Comparison of ENCODE assay signal across 10 mouse cellular contexts in the genomic region with DNA sequence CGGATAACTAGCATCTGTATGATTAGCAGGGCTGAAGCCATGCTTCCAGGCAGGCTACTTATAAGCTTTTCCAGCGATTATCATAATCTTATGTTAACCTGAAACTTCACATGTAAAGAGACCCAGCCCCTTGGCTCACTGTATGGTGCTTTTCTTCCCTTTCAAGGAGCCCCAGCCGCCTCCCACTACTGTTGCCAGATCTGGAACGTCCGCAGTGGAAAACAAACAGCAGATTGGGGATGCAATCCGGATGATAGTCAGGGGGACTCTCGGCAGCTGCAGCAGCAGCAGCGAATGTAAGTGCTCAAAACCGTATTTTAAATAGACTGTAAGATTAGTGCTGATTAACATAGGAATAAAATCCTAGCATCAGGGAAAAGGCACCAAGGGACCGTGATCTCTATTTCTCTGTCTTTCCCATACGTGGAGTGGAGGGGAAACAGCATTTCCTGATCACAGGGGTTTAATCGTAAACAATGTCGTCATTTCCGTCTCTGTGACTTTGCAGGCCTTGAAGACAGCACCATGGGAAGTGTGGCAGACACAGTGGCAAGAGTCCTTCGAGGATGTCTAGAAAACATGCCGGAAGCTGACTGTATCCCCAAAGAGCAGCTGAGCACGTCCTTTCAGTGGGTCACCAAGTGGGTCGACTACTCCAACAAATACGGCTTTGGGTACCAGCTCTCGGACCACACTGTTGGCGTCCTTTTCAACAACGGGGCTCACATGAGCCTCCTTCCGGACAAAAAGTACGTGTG. TPM values are rescaled to one million over a fixed set of nuclear protein-coding genes. Genes with fewer than 3 reads are reported as not detected.
DNase-seq lines count a peak whose midpoint lies in the region; ATAC-seq and TF ChIP-seq lines count a peak whose summit lies in the region.
"Had no signal": no experiment of that assay in that cellular context is flagged by ENCODE, and none has a peak within 500 bp of the region (broad histone marks: within the 10 kb centered on the region; RNA-seq: fewer than 3 reads in every experiment).

No protein-coding gene starts in this region.

- TF ChIP-seq POLR2A in heart, adult 2 months (IDR thresholded peaks at IDR 0.05; ENCODE audit: insufficient read depth, low read depth, low read length) = 0 out of 2 replicates have a peak, but pooled peaks have one; percentile 17

- H3K4me3 ChIP-seq in left cerebral cortex, adult 2 months = peak overlapping the region; percentile 93
- H3K4me3 ChIP-seq in heart, adult 2 months = peak overlapping the region; percentile 38
- H3K4me3 ChIP-seq in kidney, postnatal 0 days (replicated peaks; ENCODE audit: low read depth, low read length) = peak overlapping the region; percentile 20
- no peak overlapping the region for H3K4me3 ChIP-seq in neural tube, embryonic 12.5 days

- TF ChIP-seq EP300 in heart, adult 2 months (IDR thresholded peaks at IDR 0.05; ENCODE audit: insufficient read depth, low read depth, low read length) = no peak

- DNase-seq in left cerebral cortex, adult 2 months (ENCODE audit: extremely low spot score in 1 of 2, low spot score in 2 of 2) = peak in 1 of 2 experiments; percentile 20
- DNase-seq in left cerebral cortex, postnatal 10 days (ENCODE audit: extremely low spot score in 1 of 2, low spot score in 2 of 2) = no peak
- DNase-seq in heart, adult 2 months = peak; percentile 29 to 38
- DNase-seq in kidney, postnatal 0 days (ENCODE audit: low spot score) = no peak
- DNase-seq in ovary, adult 18-20 months (ENCODE audit: low spot score) = no peak
- DNase-seq in embryo, embryonic 9.5 days (ENCODE audit: extremely low spot score) = no peak
- DNase-seq: thymus, adult 2 months had no signal

- H3K27me3 ChIP-seq in heart, adult 2 months (ENCODE audit: control insufficient read depth, insufficient read depth, low read length) = no peaks in the 10 kb centered on the region
- no peaks in the 10 kb centered on the region for H3K27me3 ChIP-seq in kidney, postnatal 0 days (ENCODE audit: insufficient read depth, low read length)
- no peaks in the 10 kb centered on the region for H3K27me3 ChIP-seq in neural tube, embryonic 12.5 days (replicated peaks)

- peak overlapping the region; percentile 77 for H3K27ac ChIP-seq in left cerebral cortex, adult 2 months
- H3K27ac ChIP-seq in heart, adult 2 months = peak overlapping the region; percentile 72
- peak overlapping the region; percentile 3; the same call in 1 of the 2 replicates for H3K27ac ChIP-seq in kidney, postnatal 0 days
- no peak overlapping the region for H3K27ac ChIP-seq in neural tube, embryonic 12.5 days

- no peak for TF ChIP-seq CTCF in left cerebral cortex, adult 2 months (IDR thresholded peaks at IDR 0.05)
- TF ChIP-seq CTCF in heart, adult 2 months (IDR thresholded peaks at IDR 0.05) = no peak
- no peak for TF ChIP-seq CTCF in kidney, postnatal 0 days (IDR thresholded peaks at IDR 0.05; ENCODE audit: low read depth)

- peak overlapping the region; percentile 90 for H3K4me2 ChIP-seq in kidney, postnatal 0 days (ENCODE audit: low read length)
- peak overlapping the region; percentile 10 for H3K4me2 ChIP-seq in neural tube, embryonic 12.5 days (replicated peaks)

- intact Hi-C loops in left cerebral cortex, adult 2 months (cut with DNase I) = loop anchor here (1.0 to 5.0 kb wide), 3 partner anchors 159 to 344 kb away; no protein-coding TSS in a partner anchor
- intact Hi-C loops in left cerebral cortex, postnatal 10 days (cut with DNase I) = loop anchor here (5.0 to 10.0 kb wide), 4 partner anchors 159 to 466 kb away; no protein-coding TSS in a partner anchor
- intact Hi-C loops in heart, adult 2 months (cut with DNase I) = loop anchor here (5.0 kb wide), 2 partner anchors 139 to 299 kb away; no protein-coding TSS in a partner anchor

- peak overlapping the region; percentile 50 for H3K9ac ChIP-seq in heart, adult 2 months (ENCODE audit: low read depth, low read length)
- no peak overlapping the region for H3K9ac ChIP-seq in kidney, postnatal 0 days (ENCODE audit: low read depth, low read length)
- H3K9ac ChIP-seq in neural tube, embryonic 12.5 days = no peak overlapping the region

- H3K36me3 ChIP-seq in heart, adult 2 months (ENCODE audit: control insufficient read depth, insufficient read depth, low read length) = peaks cover 28% of the 10 kb centered on the region
- peaks cover 26% of the 10 kb centered on the region for H3K36me3 ChIP-seq in kidney, postnatal 0 days (ENCODE audit: insufficient read depth, low read length)
- peaks cover 35% of the 10 kb centered on the region for H3K36me3 ChIP-seq in neural tube, embryonic 12.5 days

- H3K79me2 ChIP-seq in heart, adult 2 months (replicated peaks; ENCODE audit: control insufficient read depth, insufficient read depth, low read length) = no peaks in the 10 kb centered on the region

- H3K9me3 ChIP-seq in kidney, postnatal 0 days (replicated peaks; ENCODE audit: low read length) = no peaks in the 10 kb centered on the region
- H3K9me3 ChIP-seq in neural tube, embryonic 12.5 days = no peaks in the 10 kb centered on the region

- H3K4me1 ChIP-seq in heart, adult 2 months (ENCODE audit: control insufficient read depth, insufficient read depth, low read length) = peaks cover 3% of the 10 kb centered on the region; the same call in 1 of the 2 replicates
- H3K4me1 ChIP-seq in kidney, postnatal 0 days (replicated peaks; ENCODE audit: insufficient read depth, low read length) = no peaks in the 10 kb centered on the region
- H3K4me1 ChIP-seq in neural tube, embryonic 12.5 days = peaks cover 3% of the 10 kb centered on the region; the same call in 1 of the 2 replicates

- no peak for ATAC-seq in kidney, postnatal 0 days (replicated peaks; ENCODE audit: low FRiP score, low read depth)
- ATAC-seq in neural tube, embryonic 12.5 days (ENCODE audit: low FRiP score, low read depth) = no peak
- no peak for ATAC-seq in cerebellum, adult (ENCODE audit: insufficient number of reproducible peaks, low FRiP score, low TSS enrichment)

- 50% methylated on average over 24 of the region's 24 CpGs for WGBS in heart, adult 2 months
- 71% methylated on average over 24 of the region's 24 CpGs for WGBS in kidney, postnatal 0 days
- WGBS in neural tube, embryonic 12.5 days = 78% methylated on average over 24 of the region's 24 CpGs

RNA-seq across cellular contexts. Expression of gene Plk2, which starts 3.8 kb away (rescaled TPM):
- total RNA-seq in left cerebral cortex, adult 2 months (2021) = 100 to 1,000 TPM; 279 TPM
- 100 to 1,000 TPM; 247 to 257 TPM for total RNA-seq in left cerebral cortex, postnatal 10 days (2021)
- total RNA-seq in heart, adult 2 months (2021) = 10 to 100 TPM; 14.8 to 23.8 TPM
- polyA plus RNA-seq in heart, adult 2 months (2012; rRNA removed) = 11.0 and 17.3 TPM in 2 replicates
- polyA plus RNA-seq in kidney, postnatal 0 days (2015; fragmentation: Nextera tagmentation; extraction: Ambion mirVana) = 50.5 and 54.9 TPM in 2 replicates
- 93.3 TPM in 2 replicates for polyA plus RNA-seq in neural tube, embryonic 12.5 days (2016; fragmentation: Nextera tagmentation; extraction: Ambion mirVana)

RNA-seq across cellular contexts. Expression of gene Gapt, which starts 41.7 kb away (rescaled TPM):
- total RNA-seq in left cerebral cortex, adult 2 months (2021) = not detected
- total RNA-seq in left cerebral cortex, postnatal 10 days (2021) = not detected
- under 1 TPM in 1 of 2 experiments, not detected in 1; 0.18 TPM for total RNA-seq in heart, adult 2 months (2021)
- 0.39 and 0.53 TPM in 2 replicates for polyA plus RNA-seq in heart, adult 2 months (2012; rRNA removed)
- 0.06 and 0.21 TPM in 2 replicates for polyA plus RNA-seq in kidney, postnatal 0 days (2015; fragmentation: Nextera tagmentation; extraction: Ambion mirVana)
- polyA plus RNA-seq in neural tube, embryonic 12.5 days (2016; fragmentation: Nextera tagmentation; extraction: Ambion mirVana) = 0.15 TPM in 1 of 2 replicates, not detected in the other
- total RNA-seq: heart, postnatal 14 days had no signal

Comparison
In these comparisons a context has a peak if more than half of its experiments do, and no peak if none do; other contexts are left out.
1. DNase-seq: peak in heart, adult 2 months (2 of 2); none in left cerebral cortex, postnatal 10 days (0 of 2), kidney, postnatal 0 days (single experiment), ovary, adult 18-20 months (single experiment) and embryo, embryonic 9.5 days (single experiment).
2. RNA of gene Plk2, which starts 3.8 kb away (total RNA-seq): 279 TPM in left cerebral cortex, adult 2 months and 247 to 257 TPM in left cerebral cortex, postnatal 10 days; 14.8 to 23.8 TPM in heart, adult 2 months; every median in the first group is over 4 times any median in the second.